Mouse (Mus musculus) heart, adult 2 months (tissue): Measurements from ENCODE around the gene Wdr54. TPM values are rescaled to one million over a fixed set of nuclear protein-coding genes. Genes with fewer than 3 reads are reported as not detected.

Source experiments
- DNase-seq, 2 experiments: peaks; one replicate each; pipeline ENCODE4 v3.0.0; 2021
- H3K27ac ChIP-seq: fragments of 200-600 bp; 2 replicates; pipeline ENCODE4 v1.8.1; 2022
- H3K27me3 ChIP-seq: fragments of 200-500 bp; 2 replicates; pipeline ENCODE4 v1.6.1; 2012; ENCODE audit warnings: mild to moderate bottlenecking, low read length, inconsistent platforms, mixed read lengths; ENCODE audit not compliant: control insufficient read depth, insufficient read depth
- H3K36me3 ChIP-seq: fragments of 200-500 bp; 2 replicates; pipeline ENCODE4 v1.6.1; 2012; ENCODE audit warnings: low read length, inconsistent platforms; ENCODE audit not compliant: control insufficient read depth, insufficient read depth
- H3K4me1 ChIP-seq: fragments of 200-500 bp; 2 replicates; pipeline ENCODE4 v1.6.1; 2011; ENCODE audit warnings: low read length; ENCODE audit not compliant: control insufficient read depth, insufficient read depth
- H3K4me3 ChIP-seq: fragments of 200-600 bp; 2 replicates; pipeline ENCODE4 v1.8.1; 2022
- H3K79me2 ChIP-seq: fragments of 200-500 bp; replicated peaks from 2 replicates; pipeline ENCODE4 v1.6.1; 2012; ENCODE audit warnings: mild to moderate bottlenecking, inconsistent platforms, low read length, moderate library complexity, mixed read lengths; ENCODE audit not compliant: control insufficient read depth, insufficient read depth
- H3K9ac ChIP-seq: fragments of 200-500 bp; 2 replicates; pipeline ENCODE4 v1.6.1; 2012; ENCODE audit warnings: low read depth, mild to moderate bottlenecking, control low read depth, inconsistent platforms, low read length, mixed read lengths
- CTCF ChIP-seq: fragments of 200-600 bp; IDR thresholded peaks from 2 replicates; pipeline ENCODE4 v1.8.1; 2022; ENCODE audit warnings: antibody characterized with exemption, mild to moderate bottlenecking, moderate library complexity
- EP300 ChIP-seq: fragments of 200-500 bp; IDR thresholded peaks from 2 replicates; pipeline ENCODE4 v1.6.1; 2011; ENCODE audit warnings: low read depth, low read length, control low read depth; ENCODE audit not compliant: insufficient read depth
- POLR2A ChIP-seq: fragments of 200-500 bp; IDR thresholded peaks from 2 replicates; pipeline ENCODE4 v1.6.1; 2011; ENCODE audit warnings: mild to moderate bottlenecking, low read depth, low read length, control low read depth; ENCODE audit not compliant: insufficient read depth
- WGBS: fragments of 180-500 bp; shearing (Covaris S2); methylation state at CpG from one replicate; pipeline ENCODE4 v1.1.7; 2018; 5-methylcytosine and 5-hydroxymethylcytosine counted together
- intact Hi-C: fragments of 180-260 bp; cut with DNase I; formaldehyde crosslinking; loops from one replicate; pipeline ENCODE4 v1.15.1; 2025
- polyA plus RNA-seq: library from polyadenylated mRNA; depleted of rRNA; stranded (reverse); fragments of >200 nt; gene quantifications from 2 replicates; pipeline ENCODE4 v1.2.3, GENCODE M21; 2012
- total RNA-seq, 2 experiments: library from RNA; stranded (reverse); gene quantifications; 2 replicates each; pipeline ENCODE4 v1.2.3; 2021

Wdr54 gene
- total and polyA plus RNA-seq, 3 experiments = 0.89 to 2.1 (median 1.3) TPM

- no peaks in the 10 kb centered on the region for H3K36me3 ChIP-seq
- peak overlapping the region; percentile 89 for H3K27ac ChIP-seq
- peaks cover 5% of the 10 kb centered on the region; the same call in 1 of the 2 replicates for H3K4me1 ChIP-seq
- H3K79me2 ChIP-seq = no peaks in the 10 kb centered on the region
- H3K27me3 ChIP-seq = no peaks in the 10 kb centered on the region
- WGBS = 4% methylated on average over 12 of the region's 12 CpGs
- DNase-seq = peak; percentile 89 to 90
- intact Hi-C loops = no loop called here
- H3K4me3 ChIP-seq = peak overlapping the region; percentile 63
- H3K9ac ChIP-seq = peak overlapping the region; percentile 79
- TF ChIP-seq CTCF (no peak), EP300 (peak; percentile 63; the same call in 1 of the 2 replicates), POLR2A (peak; percentile 83)
These were observed 18.6 kb downstream of the Wdr54 start for GRCm38 (mm10) chr6:83137576-83137950.

GRCm38 (mm10) chr6:83136881-83137575, 19.2 kb downstream of the Wdr54 start:
- intact Hi-C loops = no loop called here
- H3K4me3 ChIP-seq = peak overlapping the region; percentile 63
- peak overlapping the region; percentile 89 for H3K27ac ChIP-seq
- peak; percentile 82 for DNase-seq
- TF ChIP-seq POLR2A (no peak; the same call in 1 of the 2 replicates), EP300 (no peak), CTCF (no peak)
- H3K27me3 ChIP-seq = no peaks in the 10 kb centered on the region
- H3K4me1 ChIP-seq = peaks cover 5% of the 10 kb centered on the region; the same call in 1 of the 2 replicates
- H3K79me2 ChIP-seq = no peaks in the 10 kb centered on the region
- peak overlapping the region; percentile 79 for H3K9ac ChIP-seq
- no peaks in the 10 kb centered on the region for H3K36me3 ChIP-seq
- WGBS = 2% methylated on average over 26 of the region's 26 CpGs

- Histone ChIP-seq H3K27ac (peak overlapping the region; percentile 89), H3K27me3 (no peaks in the 10 kb centered on the region), H3K79me2 (no peaks in the 10 kb centered on the region), H3K9ac (peak overlapping the region; percentile 79), H3K4me1 (peaks cover 5% of the 10 kb centered on the region; the same call in 1 of the 2 replicates), H3K4me3 (peak overlapping the region; percentile 63), H3K36me3 (no peaks in the 10 kb centered on the region)
- intact Hi-C loops = no loop called here
- WGBS = 35% methylated on average over 5 of the region's 5 CpGs
- no peak for DNase-seq
- no peak for TF ChIP-seq CTCF
- no peak for TF ChIP-seq POLR2A
- no peak for TF ChIP-seq EP300
These were observed 19.8 kb downstream of the Wdr54 start for GRCm38 (mm10) chr6:83136291-83136880.

- Histone ChIP-seq H3K4me1 (peaks cover 5% of the 10 kb centered on the region; the same call in 1 of the 2 replicates), H3K27me3 (no peaks in the 10 kb centered on the region), H3K36me3 (no peaks in the 10 kb centered on the region), H3K79me2 (no peaks in the 10 kb centered on the region), H3K27ac (peak overlapping the region; percentile 76), H3K9ac (peak overlapping the region; percentile 79), H3K4me3 (peak overlapping the region; percentile 28)
- DNase-seq = peak; percentile 58
- 14% methylated on average over 37 of the region's 37 CpGs for WGBS
- intact Hi-C loops = no loop called here
- TF ChIP-seq CTCF (no peak), POLR2A (0 out of 2 replicates have a peak, but pooled peaks have one; percentile 5)
These were observed 20.5 kb downstream of the Wdr54 start for GRCm38 (mm10) chr6:83135571-83136161.

- TF ChIP-seq POLR2A = no peak
- TF ChIP-seq CTCF = no peak
- TF ChIP-seq EP300 = no peak
- Histone ChIP-seq H3K36me3 (no peaks in the 10 kb centered on the region), H3K9ac (peak within 1 kb of the TSS; percentile 79), H3K27me3 (no peaks in the 10 kb centered on the region), H3K4me3 (peak within 1 kb of the TSS; percentile 28), H3K79me2 (no peaks in the 10 kb centered on the region), H3K4me1 (peaks cover 5% of the 10 kb centered on the region; the same call in 1 of the 2 replicates), H3K27ac (peak within 1 kb of the TSS; percentile 76)
- WGBS = 78% methylated on average over 7 of the region's 7 CpGs
- no peak for DNase-seq
- intact Hi-C loops = no loop called here
These were observed 21.2 kb downstream of the Wdr54 start, which contains the start of gene Rtkn for GRCm38 (mm10) chr6:83134951-83135513. TSS of gene Rtkn (plus strand) at chr6:83135463.
